Mouse (Mus musculus): Measurements from ENCODE around the gene Amy2a5. TPM values are rescaled to one million over a fixed set of nuclear protein-coding genes. Genes with fewer than 3 reads are reported as not detected.

Gene Amy2a5
- 0.38 to 0.42 TPM (median 0.40 TPM) in 3 of 4 replicates, not detected in the other for total RNA-seq (2023)

GRCm38 (mm10) chr3:113258737-113259136 is at the start of gene Amy2a5:
TSS of gene Amy2a5 (minus strand) at chr3:113258837.

GRCm38 (mm10) chr3:113291349-113291748 is 32.7 kb upstream of the Amy2a5 start, which contains the start of gene Amy2a4:
TSS of gene Amy2a4 (minus strand) at chr3:113291449.

Other genes starting within 250 kb of the Amy2a5 start
- not detected in 4 replicates for gene Amy2a4, start 32.6 kb upstream of the Amy2a5 start, total RNA-seq (2023)
- gene Amy2a3, start 65.2 kb upstream of the Amy2a5 start, total RNA-seq (2023) = not detected in 4 replicates
- gene Amy2a2, start 97.8 kb upstream of the Amy2a5 start, total RNA-seq (2023) = not detected in 4 replicates

All from B cell, adult 62 days (primary cell).